Mouse (Mus musculus) fibroblast of lung, adult 2 months (primary cell): ENCODE results near the gene Noc4l.

Experiments used
- DNase-seq: peaks from one replicate; pipeline ENCODE4 v3.0.0-alpha.2; 2011; ENCODE audit warnings: low read depth

Noc4l gene

GRCm38 (mm10) chr5:110608941-110609340 lies 44.3 kb downstream of the Noc4l start:
- DNase-seq = no peak

GRCm38 (mm10) chr5:110608336-110608735 lies 44.9 kb downstream of the Noc4l start:
- DNase-seq = no peak

DNA sequence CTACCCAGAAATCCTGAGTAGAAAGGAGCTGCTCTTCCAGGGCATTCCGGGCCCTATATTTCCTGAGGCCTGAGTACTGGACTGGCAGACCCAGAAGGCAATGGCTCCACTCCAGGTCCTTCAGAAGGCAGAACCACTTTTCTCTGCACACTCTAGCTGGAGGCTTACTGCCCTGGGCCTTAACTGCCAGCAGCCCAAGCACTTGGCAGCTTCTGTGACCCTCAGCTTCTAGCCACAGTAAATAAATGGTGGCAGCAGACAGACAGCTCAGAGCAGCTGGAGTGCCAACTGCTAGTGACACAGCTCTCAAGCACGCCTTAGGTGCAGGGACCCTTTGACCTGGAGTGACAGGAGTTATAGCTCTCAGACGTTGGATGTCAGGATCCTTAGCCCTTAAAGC lies 45.5 kb downstream of the Noc4l start:
- DNase-seq = peak; percentile 25

GRCm38 (mm10) chr5:110605531-110606221 lies 47.5 kb downstream of the Noc4l start:
- peak; percentile 37 for DNase-seq

- DNase-seq = no peak
Measured at GRCm38 (mm10) chr5:110604311-110604710, 48.9 kb downstream of the Noc4l start.

GRCm38 (mm10) chr5:110603016-110603685 lies 50.1 kb downstream of the Noc4l start:
- peak; percentile 32 for DNase-seq
